Mouse (Mus musculus): ENCODE results near the gene AU022252. TPM values are rescaled to one million over a fixed set of nuclear protein-coding genes. Genes with fewer than 3 reads are reported as not detected.

AU022252 gene
- polyA plus RNA-seq, 1 experiment from 2014 or later = 28.8 TPM

- Histone ChIP-seq H3K9ac (ENCODE audit: low read length) (peak overlapping the region; percentile 76), H3K4me1 (ENCODE audit: control insufficient read depth, insufficient read depth, low read length) (peaks cover 13% of the 10 kb centered on the region), H3K27ac (ENCODE audit: low read depth, low read length) (peak overlapping the region; percentile 40; the same call in 1 of the 2 replicates), H3K27me3 (replicated peaks; ENCODE audit: control insufficient read depth, insufficient read depth, low read length) (no peaks in the 10 kb centered on the region), H3K4me3 (ENCODE audit: low read depth, low read length) (peak overlapping the region; percentile 89), H3K4me2 (ENCODE audit: low read length) (peak overlapping the region; percentile 95), H3K36me3 (ENCODE audit: control insufficient read depth, insufficient read depth, low read length) (peaks cover 8% of the 10 kb centered on the region; the same call in 1 of the 2 replicates), H3K9me3 (replicated peaks; ENCODE audit: control insufficient read depth, low read length) (no peaks in the 10 kb centered on the region)
- DNase-seq (ENCODE audit: low spot score) (peak; percentile 79), ATAC-seq (peak; percentile 57)
- under 1% methylated on average over 36 of the region's 36 CpGs for WGBS
These were observed 867 bp upstream of the AU022252 start for GRCm38 (mm10) chr4:119233256-119233901.

GRCm38 (mm10) chr4:119226751-119227150 lies 5.8 kb downstream of the AU022252 start:
- H3K27me3 ChIP-seq (replicated peaks; ENCODE audit: control insufficient read depth, insufficient read depth, low read length) = no peaks in the 10 kb centered on the region
- no peak overlapping the region for H3K4me3 ChIP-seq (ENCODE audit: low read depth, low read length)
- DNase-seq (ENCODE audit: low spot score) (no peak), ATAC-seq (no peak)
- no peaks in the 10 kb centered on the region for H3K9me3 ChIP-seq (replicated peaks; ENCODE audit: control insufficient read depth, low read length)
- no peak overlapping the region for H3K4me2 ChIP-seq (ENCODE audit: low read length)
- peaks cover 5% of the 10 kb centered on the region for H3K4me1 ChIP-seq (ENCODE audit: control insufficient read depth, insufficient read depth, low read length)
- H3K27ac ChIP-seq (ENCODE audit: low read depth, low read length) = no peak overlapping the region
- H3K36me3 ChIP-seq (ENCODE audit: control insufficient read depth, insufficient read depth, low read length) = peaks cover 43% of the 10 kb centered on the region
- WGBS = 93% methylated on average over 11 of the region's 11 CpGs
- H3K9ac ChIP-seq (ENCODE audit: low read length) = no peak overlapping the region

GRCm38 (mm10) chr4:119225719-119226118 lies 6.8 kb downstream of the AU022252 start:
- Histone ChIP-seq H3K4me1 (ENCODE audit: control insufficient read depth, insufficient read depth, low read length) (no peaks in the 10 kb centered on the region), H3K4me2 (ENCODE audit: low read length) (no peak overlapping the region), H3K4me3 (ENCODE audit: low read depth, low read length) (no peak overlapping the region), H3K27ac (ENCODE audit: low read depth, low read length) (no peak overlapping the region), H3K9ac (ENCODE audit: low read length) (no peak overlapping the region), H3K27me3 (replicated peaks; ENCODE audit: control insufficient read depth, insufficient read depth, low read length) (no peaks in the 10 kb centered on the region), H3K9me3 (replicated peaks; ENCODE audit: control insufficient read depth, low read length) (no peaks in the 10 kb centered on the region), H3K36me3 (ENCODE audit: control insufficient read depth, insufficient read depth, low read length) (peaks cover 43% of the 10 kb centered on the region)
- no peak for ATAC-seq
- WGBS = 90% methylated on average over 9 of the region's 9 CpGs
- no peak for DNase-seq (ENCODE audit: low spot score)

GRCm38 (mm10) chr4:119224534-119224933 lies 8.0 kb downstream of the AU022252 start:
- Histone ChIP-seq H3K9me3 (replicated peaks; ENCODE audit: control insufficient read depth, low read length) (no peaks in the 10 kb centered on the region), H3K4me2 (ENCODE audit: low read length) (no peak overlapping the region), H3K4me3 (ENCODE audit: low read depth, low read length) (no peak overlapping the region), H3K36me3 (ENCODE audit: control insufficient read depth, insufficient read depth, low read length) (peaks cover 43% of the 10 kb centered on the region), H3K4me1 (ENCODE audit: control insufficient read depth, insufficient read depth, low read length) (no peaks in the 10 kb centered on the region), H3K27ac (ENCODE audit: low read depth, low read length) (no peak overlapping the region), H3K27me3 (replicated peaks; ENCODE audit: control insufficient read depth, insufficient read depth, low read length) (no peaks in the 10 kb centered on the region), H3K9ac (ENCODE audit: low read length) (no peak overlapping the region)
- 96% methylated on average over 3 of the region's 3 CpGs for WGBS
- no peak for DNase-seq (ENCODE audit: low spot score)
- no peak for ATAC-seq

- Histone ChIP-seq H3K9me3 (replicated peaks; ENCODE audit: control insufficient read depth, low read length) (no peaks in the 10 kb centered on the region), H3K9ac (ENCODE audit: low read length) (no peak overlapping the region), H3K4me1 (ENCODE audit: control insufficient read depth, insufficient read depth, low read length) (no peaks in the 10 kb centered on the region), H3K27ac (ENCODE audit: low read depth, low read length) (no peak overlapping the region), H3K4me2 (ENCODE audit: low read length) (no peak overlapping the region), H3K36me3 (ENCODE audit: control insufficient read depth, insufficient read depth, low read length) (peaks cover 43% of the 10 kb centered on the region), H3K27me3 (replicated peaks; ENCODE audit: control insufficient read depth, insufficient read depth, low read length) (no peaks in the 10 kb centered on the region), H3K4me3 (ENCODE audit: low read depth, low read length) (no peak overlapping the region)
- WGBS = 83% methylated on average over 1 of the region's 1 CpGs
- DNase-seq (ENCODE audit: low spot score) = peak; percentile 43
- ATAC-seq = no peak; the same call in 1 of the 2 replicates
These were observed 8.8 kb downstream of the AU022252 start for GRCm38 (mm10) chr4:119223696-119224095.

- Histone ChIP-seq H3K9me3 (replicated peaks; ENCODE audit: control insufficient read depth, low read length) (no peaks in the 10 kb centered on the region), H3K4me3 (ENCODE audit: low read depth, low read length) (no peak within 1 kb of the TSS), H3K4me2 (ENCODE audit: low read length) (no peak within 1 kb of the TSS), H3K36me3 (ENCODE audit: control insufficient read depth, insufficient read depth, low read length) (no peaks in the 10 kb centered on the region), H3K27me3 (replicated peaks; ENCODE audit: control insufficient read depth, insufficient read depth, low read length) (no peaks in the 10 kb centered on the region), H3K4me1 (ENCODE audit: control insufficient read depth, insufficient read depth, low read length) (no peaks in the 10 kb centered on the region), H3K27ac (ENCODE audit: low read depth, low read length) (no peak within 1 kb of the TSS), H3K9ac (ENCODE audit: low read length) (no peak within 1 kb of the TSS)
- WGBS = 10% methylated on average over 11 of the region's 11 CpGs
- no peak for DNase-seq (ENCODE audit: low spot score)
- 0 out of 2 replicates have a peak, but pooled peaks have one; percentile 48 for ATAC-seq
These were observed 14.3 kb downstream of the AU022252 start, which contains the start of gene Tmem269 for GRCm38 (mm10) chr4:119218169-119218568. Gene Tmem269, minus strand, starts transcription at chr4:119218217.

- 81% methylated on average over 8 of the region's 8 CpGs for WGBS
- DNase-seq (ENCODE audit: low spot score) (peak; percentile 17), ATAC-seq (0 out of 2 replicates have a peak, but pooled peaks have one; percentile 37)
These were observed 15.8 kb downstream of the AU022252 start for GRCm38 (mm10) chr4:119216667-119217066.

GRCm38 (mm10) chr4:119204672-119205071 lies 27.8 kb downstream of the AU022252 start:
- Histone ChIP-seq H3K4me2 (ENCODE audit: low read length) (no peak overlapping the region), H3K36me3 (ENCODE audit: control insufficient read depth, insufficient read depth, low read length) (peaks cover 16% of the 10 kb centered on the region), H3K9me3 (replicated peaks; ENCODE audit: control insufficient read depth, low read length) (no peaks in the 10 kb centered on the region), H3K9ac (ENCODE audit: low read length) (no peak overlapping the region), H3K4me1 (ENCODE audit: control insufficient read depth, insufficient read depth, low read length) (no peaks in the 10 kb centered on the region), H3K27me3 (replicated peaks; ENCODE audit: control insufficient read depth, insufficient read depth, low read length) (no peaks in the 10 kb centered on the region), H3K27ac (ENCODE audit: low read depth, low read length) (no peak overlapping the region), H3K4me3 (ENCODE audit: low read depth, low read length) (no peak overlapping the region)
- WGBS = 18% methylated on average over 8 of the region's 8 CpGs
- ATAC-seq = peak; percentile 55; the same call in 1 of the 2 replicates
- peak; percentile 85 for DNase-seq (ENCODE audit: low spot score)

More at GRCm38 (mm10) chr4:119216667-119217066, 15.8 kb downstream of the AU022252 start:
- Histone ChIP-seq H3K4me3 (ENCODE audit: low read depth, low read length) (no peak overlapping the region), H3K4me2 (ENCODE audit: low read length) (no peak overlapping the region), H3K27ac (ENCODE audit: low read depth, low read length) (no peak overlapping the region), H3K9ac (ENCODE audit: low read length) (no peak overlapping the region), H3K27me3 (replicated peaks; ENCODE audit: control insufficient read depth, insufficient read depth, low read length) (no peaks in the 10 kb centered on the region), H3K9me3 (replicated peaks; ENCODE audit: control insufficient read depth, low read length) (no peaks in the 10 kb centered on the region), H3K36me3 (ENCODE audit: control insufficient read depth, insufficient read depth, low read length) (no peaks in the 10 kb centered on the region), H3K4me1 (ENCODE audit: control insufficient read depth, insufficient read depth, low read length) (no peaks in the 10 kb centered on the region)

- WGBS = 90% methylated on average over 6 of the region's 6 CpGs
- peak overlapping the region; percentile 76; the same call in 1 of the 2 replicates for H3K4me2 ChIP-seq (ENCODE audit: low read length)
- no peak overlapping the region for H3K4me3 ChIP-seq (ENCODE audit: low read depth, low read length)
- H3K4me1 ChIP-seq (ENCODE audit: control insufficient read depth, insufficient read depth, low read length) = peaks cover 18% of the 10 kb centered on the region
- H3K9ac ChIP-seq (ENCODE audit: low read length) = no peak overlapping the region
- no peak for ATAC-seq
- H3K27me3 ChIP-seq (replicated peaks; ENCODE audit: control insufficient read depth, insufficient read depth, low read length) = no peaks in the 10 kb centered on the region
- H3K36me3 ChIP-seq (ENCODE audit: control insufficient read depth, insufficient read depth, low read length) = peaks cover 19% of the 10 kb centered on the region
- H3K27ac ChIP-seq (ENCODE audit: low read depth, low read length) = no peak overlapping the region
- no peak for DNase-seq (ENCODE audit: low spot score)
- H3K9me3 ChIP-seq (replicated peaks; ENCODE audit: control insufficient read depth, low read length) = no peaks in the 10 kb centered on the region
These were observed 34.4 kb downstream of the AU022252 start for GRCm38 (mm10) chr4:119198105-119198504.
